Mouse (Mus musculus): ENCODE results near the gene Zc3h15.

DNA sequence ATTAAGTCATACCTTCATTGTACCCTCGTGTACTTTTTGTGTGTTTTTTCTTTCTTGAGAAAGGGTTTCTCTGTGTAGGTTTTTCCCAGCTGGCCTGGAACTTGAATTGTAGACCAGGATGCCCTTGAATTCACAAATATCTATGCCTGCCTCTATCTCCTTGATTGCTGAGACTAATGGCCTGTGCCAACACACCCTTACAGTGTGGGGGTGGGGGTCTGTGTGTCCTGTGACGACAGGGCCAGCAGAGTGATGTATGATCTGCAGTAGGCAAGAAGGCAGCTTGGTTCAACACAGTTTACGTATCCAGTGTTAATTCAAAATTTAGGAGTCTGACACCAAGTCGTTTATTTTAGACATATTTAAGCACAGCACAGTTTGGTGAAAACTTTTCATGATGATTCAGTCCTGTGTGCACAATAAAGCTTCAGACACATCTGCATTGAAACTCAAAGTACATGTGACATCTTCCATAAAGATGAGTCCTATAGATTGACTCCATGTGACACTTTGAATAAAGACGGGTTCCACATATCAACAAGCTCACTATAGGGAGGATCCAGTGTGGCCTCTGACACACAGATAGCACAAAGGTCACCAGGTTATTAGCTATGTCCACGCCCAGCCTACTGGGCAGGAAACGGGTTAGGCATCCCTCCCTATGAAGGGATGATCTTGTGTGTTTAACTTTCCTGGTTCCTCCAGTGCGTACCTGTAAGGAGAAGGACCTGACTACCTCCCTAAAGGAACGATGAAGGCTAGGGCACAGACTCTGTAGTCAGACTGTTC is 39.7 kb downstream of the Zc3h15 start:
- TF ChIP-seq TAL1 (IDR thresholded peaks at IDR 0.05; ENCODE audit: low read length): no peak
- TF ChIP-seq GATA1 (IDR thresholded peaks at IDR 0.05; ENCODE audit: low read depth, low read length): no peak
- TF ChIP-seq POLR2A (IDR thresholded peaks at IDR 0.05; ENCODE audit: control insufficient read depth in 1 of 2, insufficient read depth in 1 of 2, low read depth in 1 of 2, low read length in 2 of 2, poor library complexity in 1 of 2): no peak
- TF ChIP-seq POLR2AphosphoS2 (IDR thresholded peaks at IDR 0.05; ENCODE audit: low read length): no peak
